Mouse (Mus musculus): ENCODE data around the gene Mtg2. TPM values are rescaled to one million over a fixed set of nuclear protein-coding genes. Genes with fewer than 3 reads are reported as not detected.

Gene Mtg2
- total RNA-seq, 2 experiments from 2014 or later, result 15.9 to 17.4 TPM

GRCm38 (mm10) chr2:180104659-180105377 is 34.4 kb downstream of the Mtg2 start:
- DNase-seq, result no peak

- no peak for DNase-seq
Measured at GRCm38 (mm10) chr2:180105441-180106190, 35.2 kb downstream of the Mtg2 start.

GRCm38 (mm10) chr2:180107081-180107480 is 36.7 kb downstream of the Mtg2 start:
- no peak for DNase-seq

GRCm38 (mm10) chr2:180108285-180108684 is 37.9 kb downstream of the Mtg2 start:
- no peak for DNase-seq

GRCm38 (mm10) chr2:180113909-180114890 is 43.8 kb downstream of the Mtg2 start:
- peak; percentile 28 to 63 for DNase-seq

- peak in 1 of 2 experiments; percentile 69 for DNase-seq
Measured at GRCm38 (mm10) chr2:180115279-180115678, 44.9 kb downstream of the Mtg2 start.

GRCm38 (mm10) chr2:180116081-180116493 is 45.7 kb downstream of the Mtg2 start:
- no peak for DNase-seq

- no peak for DNase-seq
Measured at GRCm38 (mm10) chr2:180116741-180117484, 46.5 kb downstream of the Mtg2 start.

- peak in 1 of 2 experiments; percentile 42 for DNase-seq
Measured at GRCm38 (mm10) chr2:180117485-180118194, 47.3 kb downstream of the Mtg2 start.

- peak; percentile 100 for DNase-seq
Measured at GRCm38 (mm10) chr2:180118661-180119438, 48.5 kb downstream of the Mtg2 start, which contains the start of gene Osbpl2. Gene Osbpl2 (plus strand): TSS chr2:180119306.

GRCm38 (mm10) chr2:180119439-180120291 is 49.3 kb downstream of the Mtg2 start:
- DNase-seq, result peak in 1 of 2 experiments; percentile 54

GRCm38 (mm10) chr2:180120292-180120761 is 49.9 kb downstream of the Mtg2 start:
- DNase-seq, result no peak

- DNase-seq, result no peak
Measured at GRCm38 (mm10) chr2:180124192-180124591, 53.8 kb downstream of the Mtg2 start.

GRCm38 (mm10) chr2:180126195-180126594 is 55.8 kb downstream of the Mtg2 start:
- peak; percentile 66 to 70 for DNase-seq

GRCm38 (mm10) chr2:180127675-180128074 is 57.3 kb downstream of the Mtg2 start:
- no peak for DNase-seq

GRCm38 (mm10) chr2:180133231-180133630 is 62.8 kb downstream of the Mtg2 start:
- DNase-seq, result no peak

- no peak for DNase-seq
Measured at GRCm38 (mm10) chr2:180133911-180134310, 63.5 kb downstream of the Mtg2 start.

- DNase-seq, result no peak
Measured at GRCm38 (mm10) chr2:180135414-180135813, 65.0 kb downstream of the Mtg2 start.

Data from adrenal gland, postnatal 36 days (tissue).